Mouse (Mus musculus) kidney, embryonic 14.5 days (tissue): ENCODE results near the gene Ptprd. TPM values are rescaled to one million over a fixed set of nuclear protein-coding genes. Genes with fewer than 3 reads are reported as not detected.

ENCODE experiments used
- ATAC-seq: fragments of 200-750 bp; cut with Nextera tagmentation; 2 replicates; pipeline ENCODE4 v1.8.0; 2017; ENCODE audit warnings: moderate number of reproducible peaks, mild to moderate bottlenecking, moderate TSS enrichment, moderate library complexity; ENCODE audit not compliant: low FRiP score, low TSS enrichment
- H3K27ac ChIP-seq: fragments of 300-500 bp; sonication (generic); 2 replicates; pipeline ENCODE4 v1.5.1; 2014; ENCODE audit warnings: low read depth, mild to moderate bottlenecking, low read length, moderate library complexity, mixed read lengths
- H3K27me3 ChIP-seq: fragments of 300-500 bp; sonication (generic); 2 replicates; pipeline ENCODE4 v1.6.1; 2014; ENCODE audit warnings: mild to moderate bottlenecking, low read length; ENCODE audit not compliant: control insufficient read depth, insufficient read depth
- H3K36me3 ChIP-seq: fragments of 300-500 bp; sonication (generic); 2 replicates; pipeline ENCODE4 v1.6.1; 2014; ENCODE audit warnings: low read length, mixed read lengths; ENCODE audit not compliant: control insufficient read depth, insufficient read depth
- H3K4me1 ChIP-seq: fragments of 300-500 bp; sonication (generic); 2 replicates; pipeline ENCODE4 v1.6.1; 2014; ENCODE audit warnings: low read length, mixed read lengths; ENCODE audit not compliant: control insufficient read depth, insufficient read depth
- H3K4me2 ChIP-seq: fragments of 300-500 bp; sonication (generic); replicated peaks from 2 replicates; pipeline ENCODE4 v1.6.1; 2014; ENCODE audit warnings: low read depth, mild to moderate bottlenecking, low read length
- H3K4me3 ChIP-seq: fragments of 300-500 bp; sonication (generic); 2 replicates; pipeline ENCODE4 v1.5.1; 2014; ENCODE audit warnings: mild to moderate bottlenecking, low read length
- H3K9ac ChIP-seq: fragments of 300-500 bp; sonication (generic); 2 replicates; pipeline ENCODE4 v1.6.1; 2014; ENCODE audit warnings: low read depth, mild to moderate bottlenecking, low read length, moderate library complexity
- H3K9me3 ChIP-seq: fragments of 300-500 bp; sonication (generic); 2 replicates; pipeline ENCODE4 v1.6.1; 2016; ENCODE audit warnings: low read length; ENCODE audit not compliant: control insufficient read depth
- WGBS: fragments of 180-500 bp; shearing (Covaris S2); extraction: QIAGEN DNeasy Blood & Tissue Kit; methylation state at CpG from one replicate; pipeline ENCODE4 v1.1.7; 2014; 5-methylcytosine and 5-hydroxymethylcytosine counted together
- polyA plus RNA-seq: library from polyadenylated mRNA; unstranded; fragments of >200 nt; fragmentation: Nextera tagmentation; extraction: Ambion mirVana; gene quantifications from 2 replicates; pipeline ENCODE4 v1.2.1, GENCODE M21; 2014

The Ptprd gene
- polyA plus RNA-seq, 1 experiment from 2014 or later = 34.8 TPM

GRCm38 (mm10) chr4:76779558-76780124 is 1432.1 kb downstream of the Ptprd start:
- 80% methylated on average over 4 of the region's 4 CpGs for WGBS
- no peaks in the 10 kb centered on the region for H3K9me3 ChIP-seq
- H3K9ac ChIP-seq = no peak overlapping the region
- H3K27ac ChIP-seq = no peak overlapping the region
- no peaks in the 10 kb centered on the region for H3K4me1 ChIP-seq
- H3K36me3 ChIP-seq = no peaks in the 10 kb centered on the region
- no peaks in the 10 kb centered on the region for H3K27me3 ChIP-seq
- H3K4me2 ChIP-seq = no peak overlapping the region
- H3K4me3 ChIP-seq = no peak overlapping the region
- no peak for ATAC-seq

- H3K27ac ChIP-seq = no peak overlapping the region
- no peaks in the 10 kb centered on the region for H3K27me3 ChIP-seq
- no peaks in the 10 kb centered on the region for H3K9me3 ChIP-seq
- WGBS = 76% methylated on average over 3 of the region's 3 CpGs
- no peak overlapping the region for H3K4me3 ChIP-seq
- no peaks in the 10 kb centered on the region for H3K4me1 ChIP-seq
- no peaks in the 10 kb centered on the region for H3K36me3 ChIP-seq
- no peak for ATAC-seq
- no peak overlapping the region for H3K4me2 ChIP-seq
- H3K9ac ChIP-seq = no peak overlapping the region
Observed at GRCm38 (mm10) chr4:76766918-76767317, 1444.8 kb downstream of the Ptprd start.

GRCm38 (mm10) chr4:76766429-76766828 is 1445.3 kb downstream of the Ptprd start:
- H3K9me3 ChIP-seq = no peaks in the 10 kb centered on the region
- H3K9ac ChIP-seq = no peak overlapping the region
- no peaks in the 10 kb centered on the region for H3K36me3 ChIP-seq
- no peak overlapping the region for H3K4me2 ChIP-seq
- no peak overlapping the region for H3K27ac ChIP-seq
- H3K4me3 ChIP-seq = no peak overlapping the region
- WGBS = 75% methylated on average over 2 of the region's 2 CpGs
- ATAC-seq = no peak
- H3K4me1 ChIP-seq = no peaks in the 10 kb centered on the region
- no peaks in the 10 kb centered on the region for H3K27me3 ChIP-seq

- H3K4me1 ChIP-seq = no peaks in the 10 kb centered on the region
- no peak for ATAC-seq
- H3K9me3 ChIP-seq = no peaks in the 10 kb centered on the region
- no peak overlapping the region for H3K27ac ChIP-seq
- no peaks in the 10 kb centered on the region for H3K36me3 ChIP-seq
- no peak overlapping the region for H3K4me3 ChIP-seq
- no peak overlapping the region for H3K4me2 ChIP-seq
- no peak overlapping the region for H3K9ac ChIP-seq
- 53% methylated on average over 2 of the region's 2 CpGs for WGBS
- no peaks in the 10 kb centered on the region for H3K27me3 ChIP-seq
Observed at GRCm38 (mm10) chr4:76750709-76751108, 1461.1 kb downstream of the Ptprd start.

GRCm38 (mm10) chr4:76735831-76736230 is 1475.9 kb downstream of the Ptprd start:
- H3K9me3 ChIP-seq = no peaks in the 10 kb centered on the region
- no peak overlapping the region for H3K9ac ChIP-seq
- H3K4me3 ChIP-seq = no peak overlapping the region
- H3K27ac ChIP-seq = no peak overlapping the region
- no peak for ATAC-seq
- no peaks in the 10 kb centered on the region for H3K27me3 ChIP-seq
- 76% methylated on average over 1 of the region's 1 CpGs for WGBS
- no peak overlapping the region for H3K4me2 ChIP-seq
- no peaks in the 10 kb centered on the region for H3K4me1 ChIP-seq
- no peaks in the 10 kb centered on the region for H3K36me3 ChIP-seq

GRCm38 (mm10) chr4:76675726-76676125 is 1536.0 kb downstream of the Ptprd start:
- no peak for ATAC-seq
- Histone ChIP-seq H3K4me1 (no peaks in the 10 kb centered on the region), H3K27ac (no peak overlapping the region), H3K9ac (no peak overlapping the region), H3K36me3 (no peaks in the 10 kb centered on the region), H3K9me3 (no peaks in the 10 kb centered on the region), H3K4me3 (no peak overlapping the region), H3K27me3 (no peaks in the 10 kb centered on the region), H3K4me2 (no peak overlapping the region)
- 86% methylated on average over 3 of the region's 3 CpGs for WGBS

GRCm38 (mm10) chr4:76673224-76673623 is 1538.5 kb downstream of the Ptprd start:
- H3K4me3 ChIP-seq = no peak overlapping the region
- no peak overlapping the region for H3K4me2 ChIP-seq
- no peaks in the 10 kb centered on the region for H3K27me3 ChIP-seq
- no peak overlapping the region for H3K27ac ChIP-seq
- no peaks in the 10 kb centered on the region for H3K4me1 ChIP-seq
- no peaks in the 10 kb centered on the region for H3K36me3 ChIP-seq
- H3K9me3 ChIP-seq = no peaks in the 10 kb centered on the region
- no peak overlapping the region for H3K9ac ChIP-seq
- no peak for ATAC-seq

- Histone ChIP-seq H3K27ac (no peak overlapping the region), H3K4me3 (no peak overlapping the region), H3K9me3 (no peaks in the 10 kb centered on the region), H3K4me2 (no peak overlapping the region), H3K4me1 (no peaks in the 10 kb centered on the region), H3K9ac (no peak overlapping the region), H3K27me3 (no peaks in the 10 kb centered on the region), H3K36me3 (no peaks in the 10 kb centered on the region)
- ATAC-seq = no peak
Observed at GRCm38 (mm10) chr4:76672653-76673052, 1539.1 kb downstream of the Ptprd start.

- no peak overlapping the region for H3K9ac ChIP-seq
- no peaks in the 10 kb centered on the region for H3K36me3 ChIP-seq
- no peak overlapping the region for H3K4me2 ChIP-seq
- 70% methylated on average over 4 of the region's 4 CpGs for WGBS
- no peak overlapping the region for H3K27ac ChIP-seq
- no peaks in the 10 kb centered on the region for H3K9me3 ChIP-seq
- H3K4me3 ChIP-seq = no peak overlapping the region
- no peaks in the 10 kb centered on the region for H3K4me1 ChIP-seq
- ATAC-seq = no peak
- H3K27me3 ChIP-seq = no peaks in the 10 kb centered on the region
Observed at GRCm38 (mm10) chr4:76661725-76662124, 1550.0 kb downstream of the Ptprd start.
